Mouse (Mus musculus) right cerebral cortex, adult 18-20 months (tissue): ENCODE results near the gene Olfr1504.
"Not testable (repeated sequence)": the region's sequence is repeated elsewhere in the genome, so short reads cannot be mapped to it uniquely, and the experiment has no call there.

Experiments
- DNase-seq: peaks from one replicate; pipeline ENCODE4 v3.0.0; 2022; ENCODE audit warnings: mixed read lengths

Gene Olfr1504

GRCm38 (mm10) chr19:13897828-13898227, at the start of gene Olfr1504:
Gene Olfr1504, minus strand, starts transcription at chr19:13897928.
- no peak for DNase-seq

- DNase-seq = no peak
Measured at GRCm38 (mm10) chr19:13913230-13913629, 15.5 kb upstream of the Olfr1504 start, which contains the start of gene Olfr1505. Gene Olfr1505, plus strand, starts transcription at chr19:13913530.

GRCm38 (mm10) chr19:13861495-13861894, 36.2 kb downstream of the Olfr1504 start, which contains the start of gene Olfr1502:
Gene Olfr1502, plus strand, starts transcription at chr19:13861795.
- DNase-seq = no peak

GRCm38 (mm10) chr19:13850592-13850991, 47.1 kb downstream of the Olfr1504 start, which contains the start of gene Olfr1501:
Gene Olfr1501, minus strand, starts transcription at chr19:13850692.
- not testable (repeated sequence) for DNase-seq
